Mouse (Mus musculus) heart, embryonic 10.5 days (tissue): ENCODE measurements around the gene Oxld1. TPM values are rescaled to one million over a fixed set of nuclear protein-coding genes. Genes with fewer than 3 reads are reported as not detected.

Experiments used
- DNase-seq: peaks from one replicate; pipeline ENCODE4 v3.0.0-alpha.2; 2017; ENCODE audit warnings: low spot score
- H3K27ac ChIP-seq: fragments of 300-500 bp; sonication (generic); 2 replicates; pipeline ENCODE4 v1.5.1; 2016; ENCODE audit warnings: mild to moderate bottlenecking
- H3K27me3 ChIP-seq: fragments of 300-500 bp; sonication (generic); 2 replicates; pipeline ENCODE4 v1.6.1; 2016; ENCODE audit warnings: mild to moderate bottlenecking; ENCODE audit not compliant: poor library complexity, insufficient read depth, severe bottlenecking
- H3K36me3 ChIP-seq: fragments of 300-500 bp; sonication (generic); 2 replicates; pipeline ENCODE4 v1.6.1; 2016; ENCODE audit warnings: mild to moderate bottlenecking, moderate library complexity
- H3K4me1 ChIP-seq: fragments of 300-500 bp; sonication (generic); 2 replicates; pipeline ENCODE4 v1.6.1; 2016; ENCODE audit warnings: mild to moderate bottlenecking
- H3K4me3 ChIP-seq: fragments of 300-500 bp; sonication (generic); 2 replicates; pipeline ENCODE4 v1.5.1; 2016; ENCODE audit warnings: mild to moderate bottlenecking, moderate library complexity
- H3K9me3 ChIP-seq: fragments of 300-500 bp; sonication (generic); 2 replicates; pipeline ENCODE4 v1.6.1; 2016; ENCODE audit warnings: mild to moderate bottlenecking, moderate library complexity
- WGBS: fragments of 180-500 bp; shearing (Covaris S2); methylation state at CpG from one replicate; pipeline ENCODE4 v1.1.7; 2016; 5-methylcytosine and 5-hydroxymethylcytosine counted together
- polyA plus RNA-seq: library from polyadenylated mRNA; unstranded; fragments of >200 nt; fragmentation: Nextera tagmentation; extraction: Ambion mirVana; gene quantifications from 2 replicates; pipeline ENCODE4 v1.2.1, GENCODE M21; 2016

Oxld1 gene
- polyA plus RNA-seq, 1 experiment from 2014 or later: 16.7 TPM

- DNase-seq: no peak
- Histone ChIP-seq H3K27me3 (no peaks in the 10 kb centered on the region), H3K36me3 (peaks cover 67% of the 10 kb centered on the region), H3K4me3 (no peak overlapping the region), H3K9me3 (no peaks in the 10 kb centered on the region), H3K4me1 (peaks cover 21% of the 10 kb centered on the region), H3K27ac (no peak overlapping the region)
- WGBS: 84% methylated on average over 4 of the region's 4 CpGs
Measured at GRCm38 (mm10) chr11:120465521-120465920, 7.7 kb upstream of the Oxld1 start.

- H3K36me3 ChIP-seq: peaks cover 64% of the 10 kb centered on the region
- no peak for DNase-seq
- WGBS: 89% methylated on average over 5 of the region's 5 CpGs
Measured at GRCm38 (mm10) chr11:120464365-120464764, 6.5 kb upstream of the Oxld1 start.

DNA sequence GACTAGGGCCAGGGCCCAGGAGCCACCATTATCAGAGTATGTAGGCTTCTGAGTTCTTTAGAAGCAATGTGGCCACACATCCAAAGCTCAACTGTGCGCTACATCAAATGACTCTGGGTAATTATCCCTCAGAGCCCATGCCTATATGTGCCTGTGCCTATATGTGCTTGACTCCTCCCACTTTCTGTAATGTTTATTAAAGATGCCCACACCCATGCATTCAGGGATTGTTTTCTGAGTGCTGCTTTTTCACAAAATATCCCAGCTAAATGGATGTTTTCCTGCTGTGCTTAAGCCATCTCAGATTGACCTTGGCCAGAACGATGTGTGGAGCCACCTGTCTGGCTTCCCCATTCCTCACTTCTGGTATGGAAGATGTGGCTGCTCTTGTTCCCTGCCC, 5.7 kb upstream of the Oxld1 start:
- H3K4me3 ChIP-seq: no peak overlapping the region
- DNase-seq: no peak
- 93% methylated on average over 2 of the region's 2 CpGs for WGBS
- peaks cover 61% of the 10 kb centered on the region for H3K36me3 ChIP-seq
- H3K27ac ChIP-seq: no peak overlapping the region
- no peaks in the 10 kb centered on the region for H3K9me3 ChIP-seq
- peaks cover 28% of the 10 kb centered on the region for H3K4me1 ChIP-seq
- no peaks in the 10 kb centered on the region for H3K27me3 ChIP-seq

More at GRCm38 (mm10) chr11:120464365-120464764, 6.5 kb upstream of the Oxld1 start:
- peaks cover 23% of the 10 kb centered on the region for H3K4me1 ChIP-seq
- H3K9me3 ChIP-seq: no peaks in the 10 kb centered on the region
- no peaks in the 10 kb centered on the region for H3K27me3 ChIP-seq
- no peak overlapping the region for H3K4me3 ChIP-seq
- no peak overlapping the region for H3K27ac ChIP-seq

DNA sequence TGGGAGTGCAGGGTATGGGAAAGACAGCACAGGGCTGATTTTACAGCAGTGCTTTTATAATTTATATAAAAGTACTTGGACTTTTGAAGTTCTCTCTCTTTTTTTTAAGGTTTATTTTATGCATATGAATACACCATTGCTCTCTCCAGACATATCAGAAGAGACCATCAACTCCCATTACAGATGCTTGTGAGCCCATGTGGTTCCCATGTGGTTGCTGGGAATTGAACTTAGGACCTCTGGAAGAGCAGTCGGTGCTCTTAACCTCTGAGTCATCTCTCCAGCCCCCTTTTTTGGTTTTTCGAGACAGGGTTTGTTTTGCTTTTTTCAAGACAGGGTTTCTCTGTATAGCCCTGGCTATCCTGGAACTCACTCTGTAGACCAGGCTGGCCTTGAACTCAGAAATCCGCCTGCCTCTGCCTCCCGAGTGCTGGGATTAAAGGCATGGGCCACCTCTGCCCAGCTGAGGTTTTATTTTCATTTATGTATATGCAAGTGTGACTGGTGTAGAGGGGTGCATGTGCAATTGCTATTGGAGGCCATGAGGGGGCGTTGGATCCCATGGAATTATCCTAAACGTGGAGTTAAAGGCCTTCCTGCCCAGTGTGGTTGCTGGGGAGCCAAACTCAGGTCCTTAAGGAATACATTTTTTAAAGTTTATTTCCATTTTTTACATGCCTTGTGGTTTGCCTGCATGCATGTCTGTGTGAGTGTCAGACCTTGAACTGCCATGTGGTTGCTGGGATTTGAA, 1.2 kb upstream of the Oxld1 start:
- 62% methylated on average over 6 of the region's 6 CpGs for WGBS
- Histone ChIP-seq H3K9me3 (no peaks in the 10 kb centered on the region), H3K27me3 (no peaks in the 10 kb centered on the region), H3K4me1 (peaks cover 24% of the 10 kb centered on the region), H3K27ac (peak overlapping the region; percentile 94), H3K4me3 (peak overlapping the region; percentile 80), H3K36me3 (peaks cover 54% of the 10 kb centered on the region)
- no peak for DNase-seq

- Histone ChIP-seq H3K27me3 (no peaks in the 10 kb centered on the region), H3K4me1 (peaks cover 24% of the 10 kb centered on the region), H3K9me3 (no peaks in the 10 kb centered on the region), H3K27ac (peak overlapping the region; percentile 94), H3K36me3 (peaks cover 39% of the 10 kb centered on the region), H3K4me3 (peak overlapping the region; percentile 80)
- WGBS: 21% methylated on average over 14 of the region's 14 CpGs
- DNase-seq: no peak
Measured at GRCm38 (mm10) chr11:120457370-120457769, 498 bp downstream of the Oxld1 start.

DNA sequence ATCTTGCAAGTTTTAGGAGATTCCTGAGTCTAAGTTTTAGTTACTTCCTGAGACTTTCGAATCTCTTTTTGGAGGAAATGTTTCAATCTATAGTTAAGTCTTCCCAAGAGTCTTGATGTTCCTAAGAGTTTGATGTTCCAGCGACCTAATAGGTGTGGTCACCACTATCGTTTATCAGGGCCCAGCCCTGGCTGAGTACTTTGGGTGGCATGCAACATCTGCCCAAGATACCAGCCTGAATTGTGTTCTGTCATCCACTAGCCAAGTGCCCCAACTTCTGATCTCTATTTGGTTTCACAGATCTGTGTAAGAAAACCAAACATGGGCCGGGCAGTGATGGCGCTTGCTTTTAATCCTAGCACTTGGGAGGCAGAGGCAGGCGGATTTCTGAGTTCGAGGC, 2.5 kb downstream of the Oxld1 start:
- no peak for DNase-seq
- H3K27ac ChIP-seq: no peak overlapping the region
- no peaks in the 10 kb centered on the region for H3K9me3 ChIP-seq
- H3K4me3 ChIP-seq: no peak overlapping the region
- peaks cover 20% of the 10 kb centered on the region for H3K36me3 ChIP-seq
- peaks cover 28% of the 10 kb centered on the region for H3K4me1 ChIP-seq
- no peaks in the 10 kb centered on the region for H3K27me3 ChIP-seq
- 89% methylated on average over 7 of the region's 7 CpGs for WGBS

- Histone ChIP-seq H3K4me3 (no peak overlapping the region), H3K9me3 (no peaks in the 10 kb centered on the region), H3K4me1 (peaks cover 28% of the 10 kb centered on the region), H3K27me3 (no peaks in the 10 kb centered on the region), H3K27ac (no peak overlapping the region), H3K36me3 (peaks cover 17% of the 10 kb centered on the region)
- WGBS: 95% methylated on average over 4 of the region's 4 CpGs
- DNase-seq: no peak
Measured at GRCm38 (mm10) chr11:120454965-120455364, 2.9 kb downstream of the Oxld1 start.

- 85% methylated on average over 4 of the region's 4 CpGs for WGBS
- Histone ChIP-seq H3K9me3 (no peaks in the 10 kb centered on the region), H3K4me1 (peaks cover 20% of the 10 kb centered on the region), H3K4me3 (no peak within 1 kb of the TSS), H3K27ac (no peak within 1 kb of the TSS), H3K27me3 (no peaks in the 10 kb centered on the region), H3K36me3 (0 out of 2 replicates have a peak, but pooled peaks cover 10% of the 10 kb centered on the region)
- no peak for DNase-seq
Measured at GRCm38 (mm10) chr11:120453306-120453705, 4.6 kb downstream of the Oxld1 start, which contains the start of gene Pde6g. Gene Pde6g (minus strand): TSS chr11:120453500.

DNA sequence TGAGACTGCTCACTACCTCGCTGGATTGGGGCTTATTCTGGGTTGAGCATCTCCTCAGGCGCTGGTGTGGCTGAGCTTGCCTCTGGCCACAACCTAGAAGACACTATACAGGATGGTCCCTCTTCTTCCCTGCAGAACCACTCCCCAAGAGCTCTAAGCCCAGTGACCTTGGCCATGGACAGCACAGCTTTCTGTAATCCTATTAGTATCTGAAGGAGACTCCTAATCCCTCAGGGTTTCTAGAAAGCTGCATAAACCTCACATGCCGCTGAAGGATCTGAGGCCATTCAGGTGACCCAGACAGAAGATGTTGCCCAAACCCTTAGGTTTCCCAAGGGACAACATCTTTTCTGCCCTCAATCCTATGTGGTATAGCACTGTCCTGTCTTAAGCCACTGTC, 5.6 kb downstream of the Oxld1 start:
- Histone ChIP-seq H3K36me3 (0 out of 2 replicates have a peak, but pooled peaks cover 10% of the 10 kb centered on the region), H3K27me3 (no peaks in the 10 kb centered on the region), H3K4me3 (no peak overlapping the region), H3K9me3 (no peaks in the 10 kb centered on the region), H3K27ac (no peak overlapping the region), H3K4me1 (peaks cover 21% of the 10 kb centered on the region)
- DNase-seq: no peak
- WGBS: 73% methylated on average over 3 of the region's 3 CpGs

GRCm38 (mm10) chr11:120447179-120447578, 10.7 kb downstream of the Oxld1 start:
- peaks cover 25% of the 10 kb centered on the region for H3K4me1 ChIP-seq
- DNase-seq: no peak
- no peaks in the 10 kb centered on the region for H3K27me3 ChIP-seq
- H3K36me3 ChIP-seq: no peaks in the 10 kb centered on the region
- WGBS: 77% methylated on average over 7 of the region's 7 CpGs
- no peak overlapping the region for H3K4me3 ChIP-seq
- no peaks in the 10 kb centered on the region for H3K9me3 ChIP-seq
- no peak overlapping the region for H3K27ac ChIP-seq

DNA sequence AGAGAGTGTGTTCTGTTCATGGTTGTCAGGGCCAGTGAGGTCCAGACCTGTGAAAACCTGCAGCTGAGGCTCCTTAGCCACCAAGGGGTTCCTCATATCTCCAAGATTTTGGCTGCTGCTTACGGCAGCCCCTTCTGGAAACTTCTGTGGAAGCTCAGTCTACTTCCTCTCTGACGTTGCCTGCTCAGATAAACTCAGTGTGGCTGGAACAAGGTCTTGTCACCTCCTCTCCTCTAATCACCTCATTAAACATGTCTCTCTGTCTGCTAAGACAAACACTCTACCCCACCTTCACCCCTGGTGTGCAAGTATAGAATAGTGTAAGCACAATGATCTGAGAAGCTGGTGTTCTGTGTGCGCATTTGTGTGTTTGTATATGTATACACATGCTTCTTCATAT, 12.4 kb downstream of the Oxld1 start:
- Histone ChIP-seq H3K27ac (no peak overlapping the region), H3K4me1 (peaks cover 21% of the 10 kb centered on the region), H3K27me3 (no peaks in the 10 kb centered on the region), H3K36me3 (no peaks in the 10 kb centered on the region), H3K9me3 (no peaks in the 10 kb centered on the region), H3K4me3 (no peak overlapping the region)
- no peak for DNase-seq
- WGBS: 61% methylated on average over 3 of the region's 3 CpGs

DNA sequence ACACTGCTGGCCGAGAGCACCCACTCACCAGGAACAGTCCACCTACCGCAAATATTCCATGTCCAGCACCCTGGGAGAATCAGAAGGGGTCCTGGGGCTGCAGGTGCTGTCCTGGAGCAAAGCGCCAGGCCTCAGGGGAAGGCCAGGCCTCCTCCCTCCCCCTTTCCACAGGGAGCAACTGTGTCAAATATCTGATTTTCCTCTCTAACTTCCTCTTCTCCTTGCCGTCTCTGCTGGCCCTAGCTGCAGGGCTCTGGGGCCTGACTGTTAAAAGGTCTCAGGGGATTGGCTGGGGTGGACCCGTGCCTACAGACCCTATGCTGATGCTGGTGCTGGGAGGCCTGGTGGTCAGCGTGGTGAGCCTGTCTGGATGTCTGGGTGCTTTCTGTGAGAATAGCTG, 13.8 kb downstream of the Oxld1 start:
- DNase-seq: no peak
- H3K9me3 ChIP-seq: no peaks in the 10 kb centered on the region
- 58% methylated on average over 6 of the region's 6 CpGs for WGBS
- H3K4me3 ChIP-seq: no peak overlapping the region
- peaks cover 21% of the 10 kb centered on the region for H3K4me1 ChIP-seq
- H3K36me3 ChIP-seq: no peaks in the 10 kb centered on the region
- peak overlapping the region; percentile 29; the same call in 1 of the 2 replicates for H3K27ac ChIP-seq
- H3K27me3 ChIP-seq: no peaks in the 10 kb centered on the region

GRCm38 (mm10) chr11:120442765-120443280, 15.0 kb downstream of the Oxld1 start:
- H3K27ac ChIP-seq: no peak overlapping the region

More at GRCm38 (mm10) chr11:120442765-120443280, 15.0 kb downstream of the Oxld1 start:
- no peak for DNase-seq
- WGBS: 84% methylated on average over 3 of the region's 3 CpGs
- no peaks in the 10 kb centered on the region for H3K27me3 ChIP-seq
- H3K4me3 ChIP-seq: no peak overlapping the region
- H3K9me3 ChIP-seq: no peaks in the 10 kb centered on the region
- no peaks in the 10 kb centered on the region for H3K36me3 ChIP-seq
- H3K4me1 ChIP-seq: peaks cover 12% of the 10 kb centered on the region
